Mouse (Mus musculus): ENCODE results near the gene Primpol. TPM values are rescaled to one million over a fixed set of nuclear protein-coding genes. Genes with fewer than 3 reads are reported as not detected.

Gene Primpol
- polyA plus RNA-seq, 1 experiment from 2014 or later, result 11.8 TPM

GRCm38 (mm10) chr8:46570673-46571072, 46.3 kb downstream of the Primpol start:
- H3K9me3 ChIP-seq, result no peaks in the 10 kb centered on the region
- H3K27ac ChIP-seq, result no peak overlapping the region
- no peak overlapping the region for H3K4me3 ChIP-seq
- no peaks in the 10 kb centered on the region for H3K4me1 ChIP-seq
- 93% methylated on average over 9 of the region's 14 CpGs for WGBS
- H3K36me3 ChIP-seq, result peaks cover 43% of the 10 kb centered on the region
- no peak for DNase-seq (ENCODE audit: low spot score)
- H3K27me3 ChIP-seq (ENCODE audit: insufficient read depth, poor library complexity, severe bottlenecking), result no peaks in the 10 kb centered on the region

DNA sequence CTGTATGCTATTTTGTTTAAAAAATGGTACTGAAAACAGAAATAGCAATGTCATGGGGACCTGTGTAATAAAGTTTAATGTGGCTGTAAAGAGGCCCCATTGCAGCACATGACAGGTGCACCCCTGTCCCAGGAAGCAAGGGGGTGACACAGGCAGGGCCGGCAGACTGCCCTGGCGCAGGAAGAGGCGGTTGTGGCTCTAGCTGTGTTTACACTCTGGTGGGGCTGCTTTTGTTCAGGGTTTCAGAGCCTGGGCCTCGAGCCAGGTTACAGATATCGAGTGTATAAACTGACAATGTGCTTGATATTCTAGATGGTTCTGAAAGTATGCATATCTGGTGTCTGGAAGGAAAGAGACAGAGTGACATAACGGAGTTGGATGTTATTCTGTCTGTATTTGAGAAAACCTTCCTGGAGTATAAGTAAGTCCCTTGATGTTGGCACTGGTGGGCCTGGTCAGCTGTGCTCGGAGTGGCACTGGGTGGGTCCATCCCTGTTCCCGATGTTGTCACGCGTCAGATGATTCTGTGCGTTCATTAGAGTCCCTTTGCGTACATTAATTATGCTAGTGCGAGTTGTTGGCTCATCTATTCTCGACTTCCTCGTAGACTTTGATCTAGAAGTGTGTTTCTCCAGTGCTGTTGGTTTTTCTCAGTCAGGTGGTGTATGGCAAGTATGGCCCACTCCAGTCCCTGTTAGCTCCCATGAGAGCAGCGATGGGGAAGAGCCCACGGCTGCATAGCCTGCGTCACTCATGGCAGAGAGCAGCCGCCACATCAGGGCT, 47.2 kb downstream of the Primpol start:
- DNase-seq (ENCODE audit: low spot score), result peak; percentile 66

DNA sequence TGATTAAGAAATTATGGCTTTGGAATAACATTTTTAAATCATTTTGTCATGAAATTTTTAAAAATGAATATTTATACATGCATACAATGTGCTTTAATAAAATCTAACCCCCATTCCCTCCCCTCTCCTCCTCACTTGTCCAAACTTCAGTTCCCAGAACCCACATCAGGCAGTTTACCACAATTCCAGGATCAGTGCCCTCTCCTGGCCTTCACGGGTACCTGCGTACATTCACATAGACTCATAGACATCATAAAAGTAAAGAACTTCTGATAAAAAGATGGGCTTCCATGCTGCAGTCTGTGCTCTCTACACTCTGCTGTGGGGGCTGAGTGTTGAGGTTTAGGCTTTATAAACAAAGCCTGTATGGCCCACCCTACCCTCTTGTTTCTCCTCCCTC, 48.1 kb downstream of the Primpol start:
- Histone ChIP-seq H3K27ac (no peak overlapping the region), H3K27me3 (ENCODE audit: insufficient read depth, poor library complexity, severe bottlenecking) (no peaks in the 10 kb centered on the region), H3K4me1 (no peaks in the 10 kb centered on the region), H3K4me3 (no peak overlapping the region), H3K36me3 (peaks cover 38% of the 10 kb centered on the region), H3K9me3 (no peaks in the 10 kb centered on the region)
- DNase-seq (ENCODE audit: low spot score), result no peak
- 85% methylated on average over 2 of the region's 2 CpGs for WGBS

More for the DNA sequence above, 47.2 kb downstream of the Primpol start:
- Histone ChIP-seq H3K4me3 (no peak overlapping the region), H3K4me1 (no peaks in the 10 kb centered on the region), H3K36me3 (peaks cover 43% of the 10 kb centered on the region), H3K27ac (no peak overlapping the region), H3K27me3 (ENCODE audit: insufficient read depth, poor library complexity, severe bottlenecking) (no peaks in the 10 kb centered on the region), H3K9me3 (no peaks in the 10 kb centered on the region)
- 91% methylated on average over 19 of the region's 19 CpGs for WGBS

DNA sequence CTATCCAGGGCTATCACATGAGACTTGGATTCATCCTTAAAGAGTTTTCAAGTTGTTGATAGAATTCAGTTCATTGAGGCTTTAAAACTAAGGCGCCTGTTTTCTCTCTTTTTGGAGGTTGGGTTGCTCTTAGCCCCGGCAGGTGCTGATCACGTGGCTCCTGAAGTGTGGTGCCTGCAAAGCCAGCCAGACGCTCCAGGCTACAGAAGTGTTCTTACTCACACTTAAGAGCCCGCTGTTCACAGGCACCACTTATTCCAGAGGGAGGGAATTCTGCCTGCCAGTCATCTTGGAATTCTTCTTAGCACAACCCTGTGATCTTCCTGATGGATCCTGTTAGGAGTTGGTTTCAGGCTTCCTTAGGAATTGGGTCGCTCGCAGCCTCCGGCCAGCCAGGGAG, 49.1 kb downstream of the Primpol start:
- H3K27me3 ChIP-seq (ENCODE audit: insufficient read depth, poor library complexity, severe bottlenecking), result no peaks in the 10 kb centered on the region
- peak; percentile 64 for DNase-seq (ENCODE audit: low spot score)
- 72% methylated on average over 8 of the region's 8 CpGs for WGBS
- H3K9me3 ChIP-seq, result no peaks in the 10 kb centered on the region
- no peak overlapping the region for H3K4me3 ChIP-seq
- no peak overlapping the region for H3K27ac ChIP-seq
- peaks cover 37% of the 10 kb centered on the region for H3K36me3 ChIP-seq
- no peaks in the 10 kb centered on the region for H3K4me1 ChIP-seq

- DNase-seq (ENCODE audit: low spot score), result no peak
- H3K27me3 ChIP-seq (ENCODE audit: insufficient read depth, poor library complexity, severe bottlenecking), result no peaks in the 10 kb centered on the region
- peaks cover 39% of the 10 kb centered on the region for H3K36me3 ChIP-seq
- H3K27ac ChIP-seq, result no peak overlapping the region
- H3K9me3 ChIP-seq, result no peaks in the 10 kb centered on the region
- H3K4me1 ChIP-seq, result no peaks in the 10 kb centered on the region
- 89% methylated on average over 7 of the region's 7 CpGs for WGBS
- no peak overlapping the region for H3K4me3 ChIP-seq
Observed at GRCm38 (mm10) chr8:46566914-46567529, 50.0 kb downstream of the Primpol start.

GRCm38 (mm10) chr8:46562333-46562732, 54.7 kb downstream of the Primpol start:
- H3K36me3 ChIP-seq, result peaks cover 51% of the 10 kb centered on the region
- no peaks in the 10 kb centered on the region for H3K27me3 ChIP-seq (ENCODE audit: insufficient read depth, poor library complexity, severe bottlenecking)
- no peaks in the 10 kb centered on the region for H3K4me1 ChIP-seq
- H3K9me3 ChIP-seq, result no peaks in the 10 kb centered on the region
- H3K27ac ChIP-seq, result no peak overlapping the region
- no peak for DNase-seq (ENCODE audit: low spot score)
- H3K4me3 ChIP-seq, result no peak overlapping the region
- WGBS, result 87% methylated on average over 16 of the region's 16 CpGs

DNA sequence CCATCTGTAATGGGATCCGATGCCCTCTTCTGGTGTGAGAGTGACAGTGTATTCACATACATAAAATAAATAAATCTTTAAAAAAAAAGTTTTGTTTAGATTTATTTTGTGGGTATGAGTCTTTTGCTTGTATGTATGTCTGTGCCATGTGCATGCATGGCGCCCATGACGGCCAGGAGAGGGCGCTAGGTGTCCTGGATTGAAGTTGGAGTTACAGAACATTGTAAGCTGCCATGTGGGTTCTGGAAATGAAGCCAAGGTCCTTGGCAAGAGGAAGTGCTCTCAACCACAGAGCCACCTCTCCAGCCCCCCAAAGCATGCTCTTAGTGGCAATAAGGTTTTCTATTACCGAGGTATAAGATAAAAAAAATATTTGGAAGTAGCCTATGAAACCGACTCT, 57.6 kb downstream of the Primpol start:
- no peaks in the 10 kb centered on the region for H3K4me1 ChIP-seq
- peaks cover 58% of the 10 kb centered on the region for H3K36me3 ChIP-seq
- WGBS, result 78% methylated on average over 6 of the region's 6 CpGs
- no peak overlapping the region for H3K27ac ChIP-seq
- no peaks in the 10 kb centered on the region for H3K9me3 ChIP-seq
- no peak for DNase-seq (ENCODE audit: low spot score)
- H3K27me3 ChIP-seq (ENCODE audit: insufficient read depth, poor library complexity, severe bottlenecking), result no peaks in the 10 kb centered on the region
- H3K4me3 ChIP-seq, result no peak overlapping the region

DNA sequence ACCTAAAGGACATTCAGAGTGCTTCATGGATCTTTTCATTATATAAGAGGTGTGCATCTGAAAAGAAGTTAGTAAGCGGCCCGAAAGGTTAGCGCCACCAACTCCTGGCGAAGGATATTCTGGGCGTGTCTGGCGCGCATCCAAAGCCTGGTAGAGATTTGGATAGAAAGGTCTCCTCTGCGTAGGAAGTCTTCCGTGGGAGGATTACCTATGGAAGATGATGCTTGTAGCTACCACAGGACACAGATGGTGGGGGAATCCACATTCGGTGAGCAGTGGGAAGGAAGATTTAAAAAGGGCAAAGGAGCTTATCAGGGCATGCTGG, 64.6 kb downstream of the Primpol start:
- 3% methylated on average over 10 of the region's 10 CpGs for WGBS
- no peak for DNase-seq (ENCODE audit: low spot score)
- peaks cover 16% of the 10 kb centered on the region for H3K36me3 ChIP-seq
- H3K27me3 ChIP-seq (ENCODE audit: insufficient read depth, poor library complexity, severe bottlenecking), result no peaks in the 10 kb centered on the region
- H3K4me3 ChIP-seq, result peak overlapping the region; percentile 89
- peak overlapping the region; percentile 83; the same call in 1 of the 2 replicates for H3K27ac ChIP-seq
- H3K9me3 ChIP-seq, result no peaks in the 10 kb centered on the region
- peaks cover 11% of the 10 kb centered on the region for H3K4me1 ChIP-seq

- Histone ChIP-seq H3K36me3 (peaks cover 10% of the 10 kb centered on the region), H3K4me3 (peak within 1 kb of the TSS; percentile 89), H3K4me1 (peaks cover 14% of the 10 kb centered on the region), H3K9me3 (no peaks in the 10 kb centered on the region), H3K27ac (peak within 1 kb of the TSS; percentile 83), H3K27me3 (ENCODE audit: insufficient read depth, poor library complexity, severe bottlenecking) (no peaks in the 10 kb centered on the region)
- DNase-seq (ENCODE audit: low spot score), result peak; percentile 100
- under 1% methylated on average over 50 of the region's 50 CpGs for WGBS
Observed at GRCm38 (mm10) chr8:46551615-46552440, 65.2 kb downstream of the Primpol start, which contains the start of gene Cenpu. Gene Cenpu, plus strand, starts transcription at chr8:46552028.

DNA sequence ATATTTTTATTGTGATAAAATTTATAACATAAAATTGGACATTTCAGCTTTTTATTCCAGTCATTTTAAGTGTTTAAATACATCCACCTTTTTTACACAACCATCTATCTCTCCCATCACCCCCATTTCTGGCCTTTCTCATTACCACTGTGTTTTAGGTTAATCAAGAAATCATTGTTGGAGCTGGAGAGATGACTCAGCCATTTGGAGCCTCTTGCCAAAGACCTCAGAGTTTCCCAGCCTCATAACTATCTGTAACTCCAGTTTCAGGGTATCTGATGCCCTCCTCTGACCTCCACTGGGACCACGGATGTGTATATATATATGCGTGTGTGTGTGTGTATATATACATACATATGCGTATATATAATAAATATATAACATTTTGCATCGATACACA, 66.0 kb downstream of the Primpol start:
- peak overlapping the region; percentile 83 for H3K27ac ChIP-seq
- H3K27me3 ChIP-seq (ENCODE audit: insufficient read depth, poor library complexity, severe bottlenecking), result no peaks in the 10 kb centered on the region
- peaks cover 4% of the 10 kb centered on the region for H3K36me3 ChIP-seq
- 46% methylated on average over 4 of the region's 4 CpGs for WGBS
- H3K9me3 ChIP-seq, result no peaks in the 10 kb centered on the region
- DNase-seq (ENCODE audit: low spot score), result no peak
- peak overlapping the region; percentile 89 for H3K4me3 ChIP-seq
- H3K4me1 ChIP-seq, result peaks cover 19% of the 10 kb centered on the region

DNA sequence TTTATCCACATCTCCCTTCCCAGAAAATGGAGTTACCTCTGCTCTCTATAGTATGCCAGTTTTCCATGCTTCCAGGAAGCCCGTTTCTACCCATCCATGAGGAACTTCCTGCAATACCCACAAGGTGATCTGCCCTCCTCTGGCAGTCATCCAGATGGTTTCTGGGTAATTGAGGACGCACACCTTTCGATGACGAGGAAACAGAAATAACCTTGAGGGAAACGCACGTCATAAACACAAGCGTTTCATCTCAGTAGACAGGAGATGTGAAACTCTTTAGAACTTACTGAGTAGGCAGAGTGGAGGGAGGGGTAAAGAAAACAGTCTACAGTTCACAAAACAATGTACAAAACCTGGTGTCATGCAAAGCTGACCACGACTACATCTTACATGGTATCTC, 67.0 kb downstream of the Primpol start:
- H3K27me3 ChIP-seq (ENCODE audit: insufficient read depth, poor library complexity, severe bottlenecking), result no peaks in the 10 kb centered on the region
- DNase-seq (ENCODE audit: low spot score), result no peak
- no peak overlapping the region for H3K27ac ChIP-seq
- H3K4me1 ChIP-seq, result peaks cover 19% of the 10 kb centered on the region
- H3K4me3 ChIP-seq, result no peak overlapping the region
- H3K9me3 ChIP-seq, result no peaks in the 10 kb centered on the region
- 0 out of 2 replicates have a peak, but pooled peaks cover 4% of the 10 kb centered on the region for H3K36me3 ChIP-seq
- 78% methylated on average over 8 of the region's 8 CpGs for WGBS

GRCm38 (mm10) chr8:46547245-46547644, 69.8 kb downstream of the Primpol start:
- Histone ChIP-seq H3K4me3 (no peak overlapping the region), H3K27me3 (ENCODE audit: insufficient read depth, poor library complexity, severe bottlenecking) (no peaks in the 10 kb centered on the region), H3K27ac (peak overlapping the region; percentile 42; the same call in 1 of the 2 replicates), H3K36me3 (no peaks in the 10 kb centered on the region), H3K4me1 (peaks cover 11% of the 10 kb centered on the region; the same call in 1 of the 2 replicates), H3K9me3 (no peaks in the 10 kb centered on the region)
- 47% methylated on average over 4 of the region's 4 CpGs for WGBS
- no peak for DNase-seq (ENCODE audit: low spot score)
